Mouse (Mus musculus): ENCODE data around the gene Ccdc14.
"Not testable (repeated sequence)": the region's sequence is repeated elsewhere in the genome, so short reads cannot be mapped to it uniquely, and the experiment has no call there.

Ccdc14 gene

DNA sequence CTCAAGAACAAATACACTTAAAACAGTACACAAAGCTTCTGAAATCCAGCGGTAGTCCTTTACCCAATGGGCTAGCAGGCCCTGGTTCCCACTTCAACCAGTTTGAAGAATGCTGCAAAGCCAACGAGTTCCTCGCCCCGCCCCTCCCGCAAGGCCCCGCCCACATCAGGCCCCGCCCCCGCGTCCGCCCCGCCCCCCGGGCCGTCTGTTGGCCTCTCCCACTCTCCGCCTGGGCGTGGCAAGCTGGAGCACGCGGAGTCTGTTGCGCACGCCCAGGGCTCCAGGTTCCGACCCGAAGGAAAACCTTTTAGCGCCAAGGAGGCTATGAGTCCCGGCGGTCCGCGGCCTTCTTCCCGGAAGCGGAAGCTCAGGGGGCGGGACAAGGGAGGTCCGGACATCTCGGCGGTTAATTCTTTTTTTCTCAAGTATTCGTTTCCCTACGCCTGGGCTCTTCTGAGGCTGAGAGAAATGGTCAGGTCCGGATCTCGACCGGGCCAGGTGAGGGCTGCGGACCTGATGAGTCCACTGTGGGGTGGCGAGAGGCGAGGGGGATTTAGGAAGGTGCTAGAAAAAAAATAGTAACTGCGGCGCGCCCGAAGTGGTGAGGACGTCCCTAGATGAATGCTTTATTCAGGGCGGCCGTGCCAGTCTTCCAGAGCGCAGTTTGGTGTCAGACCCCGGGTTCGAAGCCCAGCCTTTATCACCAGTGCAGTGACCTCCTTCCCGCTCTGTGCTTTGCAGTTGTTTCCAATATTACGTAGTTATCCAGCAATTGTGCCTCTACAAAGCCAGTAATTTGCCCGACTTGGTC lies at the start of gene Ccdc14:
Ccdc14 (plus strand) TSS at position 283 of the 811 bp plus-strand sequence.
- DNase-seq (ENCODE audit: low spot score): peak; percentile 95

DNA sequence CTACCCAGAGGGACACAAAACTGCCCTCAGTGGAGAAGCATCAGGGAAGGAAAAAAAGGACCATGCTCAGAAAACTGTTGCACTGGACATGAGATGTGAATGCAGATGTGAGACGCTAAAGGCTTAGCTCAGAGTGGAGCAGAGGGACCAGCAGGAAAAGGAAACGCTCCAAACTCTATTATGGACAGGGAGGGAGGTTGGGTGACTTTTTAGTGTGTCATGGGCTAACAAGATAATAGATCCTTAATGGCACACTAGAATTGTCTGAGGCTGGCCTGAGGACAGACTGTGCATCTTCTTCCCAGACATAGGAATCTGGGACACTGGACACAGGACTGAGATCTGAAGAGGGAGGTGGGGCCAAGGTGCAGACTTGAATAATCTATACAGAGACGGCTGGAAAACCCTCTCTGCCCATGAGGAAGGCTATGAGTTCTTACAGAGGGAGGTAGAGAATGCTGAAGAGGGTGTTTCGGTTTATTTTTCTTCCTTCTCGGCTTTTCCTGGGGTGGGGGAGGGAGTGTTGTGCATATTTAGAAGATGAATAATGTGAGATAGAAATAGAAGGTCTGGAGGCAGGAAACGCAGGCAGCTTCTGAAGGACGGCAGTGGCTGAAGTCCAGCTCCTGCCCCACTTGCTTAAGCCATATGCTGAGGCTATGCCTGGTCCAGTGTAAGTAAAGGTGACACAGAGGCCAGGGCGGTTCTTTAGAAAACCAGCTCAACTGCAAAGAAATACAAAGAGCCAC lies 46.7 kb upstream of the Ccdc14 start:
- no peak for DNase-seq (ENCODE audit: low spot score)

DNA sequence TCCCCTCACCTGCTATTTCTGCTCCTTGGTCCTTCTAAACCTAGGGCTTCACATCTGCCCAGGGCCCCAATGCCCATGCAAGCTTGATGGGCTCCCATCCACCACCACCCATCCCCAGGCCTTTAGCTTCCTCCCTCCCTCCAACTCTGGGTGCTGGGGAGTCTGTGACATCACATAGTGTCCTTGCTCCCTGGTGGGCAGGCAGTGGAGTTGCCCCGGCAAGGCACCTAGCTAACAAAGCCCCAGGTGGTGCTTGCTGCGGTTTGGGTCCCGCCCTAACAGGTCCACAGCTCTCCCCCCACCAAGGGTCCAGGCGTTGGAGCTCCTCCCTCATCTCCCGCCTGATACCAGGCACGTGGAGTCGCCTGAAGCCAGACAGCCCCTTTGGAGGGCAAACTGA lies 40.8 kb upstream of the Ccdc14 start, which contains the start of gene Ropn1:
Ropn1 (plus strand) TSS at position 301 of the 400 bp plus-strand sequence.
- no peak for DNase-seq (ENCODE audit: low spot score)

DNA sequence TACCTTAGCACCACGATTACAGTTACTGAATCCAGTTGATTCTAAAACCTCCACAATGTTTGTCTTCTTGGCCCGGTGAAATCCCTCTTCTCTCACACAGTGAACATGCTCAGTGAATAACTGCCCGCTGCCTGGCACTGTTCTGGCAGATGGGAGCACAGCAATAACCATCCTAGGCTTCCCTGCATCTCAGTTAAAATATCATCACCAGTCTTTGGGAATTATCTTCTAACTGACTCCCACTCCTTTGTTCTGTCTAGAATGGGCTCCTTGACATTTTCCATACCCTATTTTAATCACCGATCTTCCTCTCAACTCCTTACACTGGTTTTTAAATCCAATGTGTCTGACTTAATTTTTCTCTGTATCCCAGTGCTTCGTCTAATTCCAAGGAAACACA lies 37.4 kb upstream of the Ccdc14 start:
- DNase-seq (ENCODE audit: low spot score): no peak

DNA sequence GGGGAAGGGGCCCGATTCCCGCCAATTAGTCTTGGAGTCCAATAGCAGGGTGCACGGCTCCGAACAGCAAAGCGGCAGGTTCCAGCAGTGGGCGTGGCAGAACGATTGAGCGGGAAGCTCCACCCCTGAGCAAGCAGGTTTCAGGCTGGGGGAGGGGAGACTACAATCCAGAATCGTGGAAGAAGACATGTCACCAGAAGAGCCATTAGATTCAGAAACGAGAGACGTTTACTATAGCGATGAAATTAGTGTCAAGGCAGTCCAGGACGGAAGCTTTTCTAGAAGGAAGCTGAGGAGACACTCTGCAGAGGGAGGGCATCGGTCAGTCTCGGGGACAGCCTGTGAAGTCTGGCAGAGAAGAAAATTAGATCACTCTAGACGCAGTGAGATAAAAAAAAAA lies 32.9 kb upstream of the Ccdc14 start:
- peak; percentile 33 for DNase-seq (ENCODE audit: low spot score)

DNA sequence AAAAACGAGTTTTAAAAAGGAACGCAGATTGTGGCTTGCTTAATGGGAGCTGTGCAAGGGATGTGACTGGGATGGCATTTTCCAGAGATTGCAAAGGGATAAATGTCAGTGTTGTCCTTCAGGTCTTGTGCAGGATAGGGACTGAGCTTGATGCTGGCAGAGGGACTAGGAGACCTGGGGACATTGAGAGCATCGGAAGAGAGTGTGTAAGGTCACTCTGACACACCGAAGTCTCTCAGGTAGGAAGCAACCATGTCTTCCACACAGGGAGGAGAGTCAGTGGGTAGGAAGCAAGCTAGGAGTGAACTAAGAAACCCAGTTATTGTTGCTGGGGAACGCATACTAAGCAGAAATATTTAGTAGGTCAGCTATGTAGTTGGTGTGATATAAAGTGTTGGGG lies 32.4 kb upstream of the Ccdc14 start:
- no peak for DNase-seq (ENCODE audit: low spot score)

DNA sequence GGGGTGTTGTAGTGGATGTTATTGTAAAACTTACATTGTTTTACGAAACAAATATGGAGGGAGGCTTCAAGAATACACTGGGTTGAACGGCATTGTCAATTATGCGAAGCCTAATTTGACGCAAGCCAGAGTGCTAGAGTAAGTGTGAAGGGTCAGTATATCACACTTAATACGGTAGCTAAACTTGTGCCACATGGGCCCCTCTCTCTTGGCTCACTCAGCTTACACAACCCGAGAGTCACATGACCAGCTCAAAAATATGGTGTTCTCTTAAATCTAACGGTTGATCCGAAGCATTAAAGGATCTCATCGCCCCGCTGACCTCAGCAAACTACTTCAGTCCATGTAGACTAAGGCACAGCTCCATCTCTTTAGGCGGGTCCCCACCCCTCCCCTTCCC lies 32.0 kb upstream of the Ccdc14 start:
- DNase-seq (ENCODE audit: low spot score): peak; percentile 60

DNA sequence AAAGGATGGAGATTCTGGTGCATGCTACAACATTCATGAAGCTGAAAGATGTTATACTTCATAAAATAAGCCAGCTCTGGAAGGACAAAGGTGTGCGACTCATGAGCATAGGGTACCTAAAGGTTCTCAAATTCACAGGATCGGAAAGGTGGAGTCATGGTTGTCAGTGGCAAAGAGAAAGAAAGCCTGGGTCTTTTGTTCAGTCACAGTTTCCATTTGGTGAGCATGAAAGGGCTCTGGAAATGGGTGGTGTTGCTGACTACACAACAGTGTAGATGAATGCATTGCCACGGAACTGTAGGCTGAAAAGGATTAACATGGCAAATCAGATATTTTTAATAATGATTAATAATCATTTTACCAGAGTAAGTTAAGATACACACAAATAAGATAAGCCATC lies 25.9 kb upstream of the Ccdc14 start:
- DNase-seq (ENCODE audit: low spot score): no peak

DNA sequence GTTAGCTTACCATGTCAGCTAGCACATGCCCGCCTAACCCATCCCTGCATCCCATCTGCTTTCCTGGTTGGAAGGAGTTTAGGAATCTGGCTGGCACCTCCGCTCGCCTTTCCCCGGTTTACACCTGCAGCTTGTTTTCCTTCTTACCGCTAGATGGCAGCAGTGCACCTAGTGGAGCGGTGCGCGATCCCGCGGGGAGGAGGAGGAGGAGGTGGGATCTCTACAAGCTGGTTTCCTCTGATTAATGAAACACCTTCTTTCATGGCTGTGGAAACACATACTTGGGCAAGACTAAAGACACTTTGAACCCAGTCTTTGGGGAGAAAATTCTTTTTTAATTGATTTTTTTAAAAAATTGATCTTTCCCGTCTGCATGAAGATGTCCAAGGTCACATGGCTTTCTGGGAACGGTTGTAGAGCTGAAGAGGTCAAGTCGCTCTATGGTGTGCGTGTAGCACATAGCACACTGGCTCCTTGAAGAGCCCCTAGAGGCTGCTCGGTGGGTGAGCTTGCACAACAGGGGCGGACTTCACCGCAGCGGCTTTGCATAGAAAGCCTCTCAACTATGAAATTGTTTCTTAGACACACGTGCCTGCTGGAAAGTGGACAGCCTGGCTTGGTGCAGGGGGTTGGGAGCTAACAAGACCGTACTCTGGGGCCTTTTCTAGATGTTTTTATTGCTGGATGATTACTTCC lies 23.2 kb upstream of the Ccdc14 start:
- peak; percentile 91 for DNase-seq (ENCODE audit: low spot score)

DNA sequence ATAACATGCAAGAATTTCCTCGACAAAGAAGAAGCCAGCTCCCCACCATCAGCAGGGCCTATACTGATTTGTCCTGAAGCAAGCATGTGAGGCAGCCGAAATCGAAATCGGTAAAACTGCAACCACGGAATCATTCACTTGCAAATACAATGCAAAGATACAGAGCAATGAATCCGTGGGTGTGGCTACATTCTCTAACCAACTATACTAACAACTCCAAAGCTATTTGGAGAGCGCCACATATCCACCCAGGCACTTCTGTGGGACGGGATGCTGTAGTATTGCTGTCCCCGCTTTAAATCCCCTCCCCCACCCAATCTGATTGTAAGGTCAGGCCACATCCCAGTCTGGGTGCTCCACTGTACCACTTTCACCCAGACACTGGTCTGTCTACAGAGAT lies 22.1 kb upstream of the Ccdc14 start:
- no peak for DNase-seq (ENCODE audit: low spot score)

DNA sequence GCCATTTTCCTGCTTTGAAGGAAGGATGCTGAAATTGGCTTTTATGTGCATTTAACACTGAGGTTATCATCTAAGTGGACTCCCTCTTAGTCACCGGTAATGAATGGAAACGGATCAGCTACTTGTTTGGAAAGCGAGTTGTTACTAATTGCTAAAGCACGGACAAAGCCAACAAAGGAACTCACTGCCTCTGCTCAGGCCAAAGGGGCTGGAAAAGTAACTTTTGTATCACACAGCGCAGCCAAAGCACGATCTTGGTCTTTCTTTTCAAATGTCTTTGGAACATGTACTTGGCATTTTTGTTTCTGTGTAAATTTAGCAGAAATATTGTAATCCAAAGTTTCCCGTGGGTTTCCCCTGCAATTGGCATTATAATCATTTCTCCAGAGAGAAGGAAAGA lies 18.4 kb upstream of the Ccdc14 start:
- no peak for DNase-seq (ENCODE audit: low spot score)

DNA sequence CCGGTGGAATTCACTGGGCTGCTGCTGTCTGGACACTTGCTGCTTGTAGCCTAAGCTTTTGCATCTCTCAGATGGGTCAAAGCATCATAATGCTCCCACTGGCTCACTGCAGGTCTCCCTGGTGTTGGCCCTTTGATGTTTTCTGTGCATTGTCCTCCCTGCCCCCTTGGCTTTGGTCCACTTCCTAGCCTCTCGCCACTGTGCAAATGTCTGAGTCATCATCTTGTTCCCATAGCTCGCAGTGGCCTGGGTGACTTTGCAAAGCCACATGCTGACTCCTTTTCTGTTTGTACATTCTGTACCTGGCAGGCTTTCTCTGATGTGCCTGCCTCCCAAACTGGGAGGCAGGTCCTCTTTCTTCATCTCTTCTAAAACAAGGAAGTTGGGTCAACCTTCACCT lies 17.6 kb upstream of the Ccdc14 start:
- no peak for DNase-seq (ENCODE audit: low spot score)

DNA sequence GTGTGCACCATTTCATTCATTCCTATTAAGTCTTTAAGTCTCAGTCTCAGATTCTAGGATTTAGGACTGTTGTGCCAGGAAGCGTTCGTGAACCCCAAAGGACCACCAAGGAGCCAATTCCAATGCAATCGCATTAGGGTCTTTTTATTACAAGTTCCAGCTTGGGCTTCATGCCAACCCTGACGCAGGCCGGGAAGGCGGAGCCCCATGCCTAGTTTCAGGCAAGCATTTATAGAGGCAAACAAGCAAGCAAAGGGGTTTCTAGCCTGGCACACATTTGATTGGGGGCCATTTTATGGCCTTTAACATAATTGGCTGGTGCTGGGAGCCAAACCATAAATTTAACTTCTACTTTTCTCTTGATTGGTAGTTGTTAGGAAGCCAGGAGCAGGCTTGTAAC lies 16.1 kb upstream of the Ccdc14 start:
- DNase-seq (ENCODE audit: low spot score): no peak

DNA sequence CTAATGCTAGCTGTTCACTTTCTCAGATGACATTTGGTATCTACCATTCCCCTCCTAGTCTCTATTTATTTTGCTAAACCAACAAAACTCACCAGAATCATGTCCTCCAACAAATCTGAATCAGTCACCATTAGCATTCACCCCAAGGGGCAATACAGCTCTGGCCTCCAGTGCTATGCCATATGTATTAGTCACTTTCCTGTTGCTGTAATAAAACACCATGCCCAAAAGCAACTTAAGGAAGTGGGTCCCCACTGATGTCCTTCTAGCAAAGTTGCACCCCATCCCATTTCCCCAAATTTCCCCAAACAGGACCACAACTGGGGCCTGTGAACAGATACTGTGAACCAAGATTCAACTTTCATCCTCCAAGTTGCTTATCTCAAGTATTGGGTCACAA lies 8.6 kb upstream of the Ccdc14 start:
- DNase-seq (ENCODE audit: low spot score): no peak

DNA sequence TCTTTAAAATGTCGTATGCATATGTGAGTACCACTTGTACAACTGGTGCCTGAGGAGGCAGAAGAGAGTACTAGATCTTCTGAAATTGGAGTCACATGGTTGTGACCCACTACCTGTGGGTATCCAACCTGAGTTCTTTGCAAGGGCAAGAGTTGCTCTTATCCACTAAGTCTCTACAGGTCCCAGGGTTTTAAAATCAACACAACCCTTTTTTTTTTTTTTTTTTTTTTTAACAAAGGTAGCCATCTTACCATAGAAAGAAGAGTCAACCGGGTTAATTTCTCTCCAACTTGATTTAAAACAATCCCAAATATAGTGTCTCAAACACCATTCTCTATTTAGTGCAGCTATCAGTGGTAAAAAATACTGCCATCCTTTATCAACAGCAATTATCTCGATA lies 537 bp upstream of the Ccdc14 start:
- no peak for DNase-seq (ENCODE audit: low spot score)

DNA sequence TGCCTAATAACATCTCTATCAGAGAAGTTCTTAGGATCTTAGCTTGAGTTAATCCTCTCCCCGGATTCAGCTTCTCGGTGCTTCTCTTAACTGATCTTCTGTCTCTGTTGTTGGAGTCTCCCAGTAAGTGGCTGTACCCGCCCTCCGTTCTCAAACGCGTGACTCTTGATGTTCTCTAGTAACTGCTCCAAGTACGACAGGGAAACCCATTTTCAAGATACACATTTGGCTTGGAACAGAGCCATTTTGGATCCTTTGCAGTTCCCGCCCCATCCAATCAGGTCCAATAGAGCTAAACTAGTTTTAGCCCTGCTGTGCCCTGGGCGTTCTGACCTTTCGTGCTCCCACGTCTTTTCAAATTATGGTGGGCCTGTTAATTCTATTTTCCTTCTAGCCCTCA lies 740 bp downstream of the Ccdc14 start:
- DNase-seq (ENCODE audit: low spot score): peak; percentile 45

DNA sequence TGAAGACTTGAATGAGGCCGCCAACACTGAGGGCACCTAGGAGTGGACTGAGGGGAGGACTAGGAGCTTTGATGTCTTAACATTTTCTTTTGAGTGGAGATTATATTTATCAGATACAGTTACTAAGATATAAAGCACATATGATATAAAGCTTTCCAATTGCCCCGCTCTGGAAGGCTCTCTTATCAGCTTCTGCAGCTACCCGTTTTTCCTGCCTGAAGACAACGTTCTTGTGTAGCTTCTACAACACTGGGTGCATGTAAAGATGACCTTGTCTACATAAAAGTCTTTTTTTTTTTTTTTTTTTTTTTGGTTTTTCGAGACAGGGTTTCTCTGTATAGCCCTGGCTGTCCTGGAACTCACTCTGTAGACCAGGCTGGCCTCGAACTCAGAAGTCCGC lies 4.1 kb downstream of the Ccdc14 start:
- no peak for DNase-seq (ENCODE audit: low spot score)

DNA sequence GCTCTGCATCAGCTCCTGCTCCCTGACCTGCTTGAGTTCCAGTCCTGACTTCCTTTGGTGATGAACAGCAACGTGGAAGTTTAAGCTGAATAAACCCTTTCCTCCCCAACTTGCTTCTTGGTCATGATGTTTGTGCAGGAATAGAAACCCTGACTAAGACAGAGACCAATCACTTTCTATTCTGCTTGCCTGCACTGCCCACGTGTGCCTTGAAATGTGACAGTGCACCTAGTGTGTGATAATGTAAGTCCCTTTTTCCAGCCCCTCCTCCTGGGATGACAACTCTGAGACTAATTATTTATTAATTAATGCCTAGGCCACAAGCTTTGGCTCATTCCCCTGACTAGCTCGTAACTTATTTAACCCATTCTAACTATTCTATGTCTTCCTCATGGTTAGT lies 8.3 kb downstream of the Ccdc14 start:
- DNase-seq (ENCODE audit: low spot score): not testable (repeated sequence)

DNA sequence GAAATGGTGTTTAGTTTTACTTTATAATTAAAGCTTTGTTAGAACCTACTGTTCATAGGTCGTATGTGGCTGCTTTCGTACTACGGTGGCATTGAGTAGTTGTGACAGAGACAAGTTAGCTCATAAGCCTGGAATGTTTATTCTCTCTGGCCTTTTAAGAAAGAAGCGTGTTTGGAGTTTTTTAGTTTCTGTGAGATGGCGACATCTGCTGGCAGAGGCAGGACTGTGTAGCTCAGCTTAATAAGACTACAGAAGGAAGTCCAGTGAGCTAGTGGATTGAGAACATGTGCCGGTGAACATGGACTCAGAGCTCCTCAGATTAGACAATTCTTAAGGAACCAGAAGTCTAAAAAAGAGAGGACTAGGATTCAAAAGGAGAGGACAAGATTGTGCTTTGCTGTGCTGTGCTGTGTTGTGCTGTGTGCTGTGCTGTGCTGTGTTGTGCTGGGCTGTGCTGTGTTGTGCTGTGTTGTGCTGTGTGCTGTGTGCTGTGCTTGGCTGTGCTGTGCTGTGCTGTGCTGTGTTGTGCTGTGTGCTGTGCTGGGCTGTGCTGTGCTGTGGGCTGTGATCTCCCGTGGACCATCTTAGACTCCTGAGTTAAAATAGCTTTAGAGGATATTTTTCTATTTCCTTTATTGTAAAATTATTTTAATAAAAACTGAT lies 9.9 kb downstream of the Ccdc14 start:
- peak; percentile 82 for DNase-seq (ENCODE audit: low spot score)

DNA sequence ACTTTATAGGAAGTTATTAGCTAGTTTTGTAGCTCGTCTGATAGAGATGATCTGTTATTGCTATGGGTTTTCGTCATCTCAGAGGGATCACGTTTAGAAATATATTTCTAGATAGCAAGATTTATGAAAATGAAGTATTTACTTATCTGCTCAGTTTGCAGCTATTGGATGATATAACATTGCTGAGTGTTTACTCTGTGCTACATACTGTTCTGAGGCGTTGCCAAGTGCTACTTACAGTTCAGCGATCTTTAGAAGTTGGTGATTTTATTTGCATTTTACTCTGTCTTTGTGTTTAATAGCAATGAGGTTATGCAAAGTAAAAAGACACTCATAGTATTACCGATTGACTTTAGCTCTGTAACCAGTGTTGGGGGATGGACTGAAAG lies 10.4 kb downstream of the Ccdc14 start:
- DNase-seq (ENCODE audit: low spot score): no peak

DNA sequence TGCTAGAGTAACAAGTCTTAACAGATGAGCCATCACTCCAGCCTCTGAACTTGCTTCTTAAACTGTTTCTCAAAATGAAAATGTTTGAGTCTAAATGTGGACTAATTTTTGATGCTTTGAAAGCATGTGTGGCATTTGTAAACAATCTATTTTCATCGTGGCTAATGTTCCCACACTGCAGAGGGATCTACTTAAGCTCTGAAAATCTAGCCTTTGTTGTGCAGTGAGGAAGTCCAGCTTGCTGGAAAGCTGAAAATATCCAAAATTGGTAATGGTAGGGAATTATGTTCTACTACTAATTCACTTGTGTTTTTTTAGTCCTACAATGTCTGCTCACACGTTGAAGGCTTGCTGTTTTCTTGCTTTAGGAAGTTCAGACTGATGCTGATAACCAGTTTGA lies 15.6 kb downstream of the Ccdc14 start:
- DNase-seq (ENCODE audit: low spot score): no peak

DNA sequence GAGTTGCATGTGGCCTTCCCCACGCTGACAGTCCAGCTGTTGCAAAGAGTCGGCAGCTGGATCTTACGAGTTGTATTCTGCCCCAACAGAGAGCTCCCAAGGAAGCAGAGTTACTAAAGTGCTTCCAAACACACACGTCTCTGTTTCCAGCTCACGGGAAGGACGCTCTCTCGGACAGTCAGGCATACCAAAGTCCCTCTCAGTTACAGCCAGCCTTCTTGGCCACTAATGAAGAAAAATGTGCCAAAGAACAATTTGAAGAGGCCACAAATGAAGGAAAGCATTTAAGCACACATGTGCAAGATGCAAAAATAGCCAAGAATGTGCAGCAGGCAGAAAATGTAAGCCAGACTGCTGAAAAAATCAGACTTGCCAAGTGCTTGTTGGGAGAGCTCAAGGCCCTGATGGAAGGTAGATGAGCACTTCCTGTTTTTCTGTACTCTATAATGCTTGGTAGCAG lies 16.1 kb downstream of the Ccdc14 start:
- DNase-seq (ENCODE audit: low spot score): no peak
